8 mouse cellular contexts compared by ENCODE assay signal in genomic region chr8:122229819-122230711, GRCm38 (mm10). TPM values are rescaled to one million over a fixed set of nuclear protein-coding genes. Genes with fewer than 3 reads are reported as not detected.
DNase-seq lines count a peak whose midpoint lies in the region; ATAC-seq lines count a peak whose summit lies in the region.

No protein-coding gene starts in this region.

- DNase-seq in right cerebral cortex, postnatal 10 days (ENCODE audit: low spot score in 2 of 2) = peak; percentile 47 to 62
- no peak for DNase-seq in right cerebral cortex, postnatal 14 days
- DNase-seq in cerebellum, adult 8-10 months = peak; percentile 36
- peak; percentile 76 for DNase-seq in gastrocnemius, adult 18-20 months (ENCODE audit: low spot score)
- peak; percentile 60 for DNase-seq in intestine, embryonic 14.5 days (ENCODE audit: low spot score)
- DNase-seq in lung, postnatal 10 days = peak; percentile 36
- no peak for DNase-seq in thymus, postnatal 0 days (ENCODE audit: low spot score)

- H3K4me1 ChIP-seq in intestine, embryonic 14.5 days (replicated peaks; ENCODE audit: control insufficient read depth, insufficient read depth, low read length) = peaks cover 12% of the 10 kb centered on the region; the same call in 1 of the 2 replicates

- H3K4me3 ChIP-seq in intestine, embryonic 14.5 days (ENCODE audit: low read depth, low read length) = peak overlapping the region; percentile 49

- H3K4me2 ChIP-seq in intestine, embryonic 14.5 days (ENCODE audit: low read length) = peak overlapping the region; percentile 96

- H3K27me3 ChIP-seq in intestine, embryonic 14.5 days (replicated peaks; ENCODE audit: control insufficient read depth, insufficient read depth, low read length) = peaks cover 15% of the 10 kb centered on the region

- peak overlapping the region; percentile 49 for H3K9ac ChIP-seq in intestine, embryonic 14.5 days (ENCODE audit: low read length)

- peak; percentile 49; the same call in 1 of the 2 replicates for ATAC-seq in intestine, embryonic 14.5 days (replicated peaks; ENCODE audit: low FRiP score, low TSS enrichment, low read depth)
- ATAC-seq in erythroid progenitor cell, adult 5-6 weeks (replicated peaks; ENCODE audit: low FRiP score, poor library complexity, severe bottlenecking) = no peak

- H3K36me3 ChIP-seq in intestine, embryonic 14.5 days (ENCODE audit: control insufficient read depth, insufficient read depth, low read length) = no peaks in the 10 kb centered on the region

- 2% methylated on average over 86 of the region's 98 CpGs for WGBS in intestine, embryonic 14.5 days

- H3K27ac ChIP-seq in intestine, embryonic 14.5 days (ENCODE audit: low read depth) = no peak overlapping the region

- no peaks in the 10 kb centered on the region for H3K9me3 ChIP-seq in intestine, embryonic 14.5 days (ENCODE audit: control insufficient read depth, low read length)

RNA-seq across cellular contexts. Expression of gene Zfpm1, which starts 51.9 kb away (rescaled TPM):
- total RNA-seq in gastrocnemius, adult 18-20 months (2021) = 1 to 10 TPM; 6.6 to 7.5 TPM
- 4.2 and 6.4 TPM in 2 replicates for polyA plus RNA-seq in intestine, embryonic 14.5 days (2014; fragmentation: Nextera tagmentation; extraction: Ambion mirVana)
- 176 and 254 TPM in 2 replicates for total RNA-seq in erythroid progenitor cell, adult 5-6 weeks (2015; ENCODE audit: low replicate concordance)
- 303 and 467 TPM in 2 replicates for total RNA-seq in erythroid progenitor cell, adult 5-6 weeks (2017; ENCODE audit: low replicate concordance)
- 3.9 and 5.4 TPM in 2 replicates for polyA plus RNA-seq in thymus, postnatal 0 days (2015; fragmentation: Nextera tagmentation; extraction: Ambion mirVana)

Comparison
In these comparisons a context has a peak if more than half of its experiments do, and no peak if none do; other contexts are left out.
1. DNase-seq: peak in right cerebral cortex, postnatal 10 days (2 of 2), cerebellum, adult 8-10 months (single experiment), gastrocnemius, adult 18-20 months (single experiment), intestine, embryonic 14.5 days (single experiment) and lung, postnatal 10 days (single experiment); none in right cerebral cortex, postnatal 14 days (single experiment) and thymus, postnatal 0 days (single experiment).
2. RNA of gene Zfpm1, which starts 51.9 kb away (total RNA-seq): 176 to 467 TPM in erythroid progenitor cell, adult 5-6 weeks; 6.6 to 7.5 TPM in gastrocnemius, adult 18-20 months; every median in the first group is over 10 times any median in the second.